Mouse (Mus musculus) thymus, postnatal 10 days (tissue): Measurements from ENCODE around the gene Tor1aip2.

Experiments
- DNase-seq, 2 experiments: peaks; one replicate each; pipeline ENCODE4 v3.0.0; 2021; ENCODE audit warnings: low spot score in 2 of 2

Gene Tor1aip2

DNA sequence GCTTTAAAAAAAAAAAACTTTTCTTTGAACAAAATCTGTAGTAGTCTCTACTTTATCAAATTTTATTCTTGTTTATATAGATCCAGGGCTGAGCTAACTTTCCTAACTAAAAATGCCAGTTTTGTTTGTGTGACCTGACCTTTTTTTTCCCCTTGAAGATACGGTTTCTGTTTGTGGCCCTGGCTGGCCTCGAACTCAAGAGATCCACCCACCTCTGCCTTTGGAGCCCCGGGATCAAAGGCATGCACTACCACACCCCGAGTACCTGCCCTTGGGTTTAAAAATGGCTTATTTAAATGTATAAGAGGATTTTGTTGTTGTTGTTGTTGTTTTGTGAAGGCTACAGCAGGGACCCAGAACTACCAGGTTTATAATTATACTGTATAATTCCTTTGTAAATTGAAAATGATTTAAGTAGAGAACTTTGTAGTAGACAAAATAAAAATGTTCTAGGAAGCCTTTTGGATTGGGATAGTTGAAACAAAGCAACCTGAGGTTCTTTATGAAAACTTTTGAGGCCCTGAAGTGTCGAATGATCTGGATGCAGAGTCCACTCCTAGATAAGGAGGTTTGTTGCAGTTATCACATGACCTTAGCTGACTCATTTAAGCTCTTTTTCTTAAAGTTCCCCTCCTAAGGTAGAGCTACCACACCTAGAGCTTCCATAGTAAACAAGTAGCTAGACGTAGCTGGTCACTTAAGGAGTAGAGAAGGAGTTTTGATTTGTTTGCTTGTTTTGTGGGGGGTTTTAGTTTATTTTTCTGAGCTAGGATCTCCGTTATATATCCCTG is 6.4 kb downstream of the Tor1aip2 start:
- no peak for DNase-seq

DNA sequence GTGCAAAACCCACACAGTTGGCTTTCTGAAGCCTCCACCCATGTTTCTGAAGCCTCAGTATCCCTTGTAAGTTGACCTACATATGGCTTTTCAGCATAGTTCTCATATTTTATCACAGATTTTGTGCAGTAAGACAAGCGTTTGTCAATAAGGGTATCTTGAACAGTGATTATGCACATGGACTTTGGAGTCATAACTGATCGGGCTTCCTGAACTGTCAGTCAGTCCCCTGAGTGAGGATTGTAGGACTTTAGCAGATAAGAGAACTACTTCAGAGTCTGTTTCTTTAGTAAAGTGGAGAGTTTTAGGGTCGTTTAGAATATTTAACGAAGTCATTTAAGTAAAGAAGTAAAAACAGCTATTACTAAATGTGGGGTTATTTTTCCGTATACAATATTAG is 7.3 kb downstream of the Tor1aip2 start:
- no peak for DNase-seq

DNA sequence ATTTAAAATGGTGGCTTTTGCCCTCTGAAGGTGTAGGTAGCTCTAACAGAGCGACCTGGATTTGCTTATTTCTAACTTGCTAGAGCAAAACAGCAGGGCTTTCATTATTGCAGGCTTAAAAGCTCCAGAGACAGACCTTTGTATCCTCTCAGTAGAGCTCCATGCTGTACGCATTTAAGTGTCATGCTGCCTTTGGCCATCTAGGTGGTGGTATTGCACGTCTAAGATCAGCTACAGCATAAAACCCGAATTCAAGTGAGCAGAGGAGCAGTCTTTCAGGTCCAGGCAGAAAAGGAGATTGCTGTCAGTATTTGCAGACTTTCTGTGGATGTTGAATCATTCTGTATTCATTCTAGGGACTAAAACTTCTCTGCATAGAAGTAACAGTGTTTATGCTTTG is 7.8 kb downstream of the Tor1aip2 start:
- DNase-seq = peak; percentile 36 to 48

GRCm38 (mm10) chr1:156044211-156044611 is 9.0 kb downstream of the Tor1aip2 start:
- no peak for DNase-seq

- no peak for DNase-seq
Measured at GRCm38 (mm10) chr1:156046688-156047087, 11.5 kb downstream of the Tor1aip2 start.

DNA sequence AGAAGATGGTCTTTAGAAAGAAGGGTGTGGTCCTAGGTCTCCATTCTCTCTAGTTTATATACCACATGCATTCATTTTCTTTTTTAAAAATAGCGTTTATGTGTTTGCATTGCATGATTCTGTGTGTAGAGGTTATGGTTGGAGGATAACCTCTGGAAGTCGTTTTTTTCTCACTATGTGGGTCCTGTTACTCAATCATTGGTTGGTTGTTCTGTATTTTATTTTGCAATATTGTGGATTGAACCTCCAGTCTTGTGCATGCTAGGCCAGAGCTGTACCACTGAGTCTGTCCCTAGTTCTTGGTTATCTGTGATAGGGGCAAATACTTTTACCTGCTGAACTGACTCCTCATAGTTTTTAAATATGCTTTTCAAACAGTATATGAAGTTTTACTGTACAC is 23.0 kb downstream of the Tor1aip2 start:
- DNase-seq = no peak

DNA sequence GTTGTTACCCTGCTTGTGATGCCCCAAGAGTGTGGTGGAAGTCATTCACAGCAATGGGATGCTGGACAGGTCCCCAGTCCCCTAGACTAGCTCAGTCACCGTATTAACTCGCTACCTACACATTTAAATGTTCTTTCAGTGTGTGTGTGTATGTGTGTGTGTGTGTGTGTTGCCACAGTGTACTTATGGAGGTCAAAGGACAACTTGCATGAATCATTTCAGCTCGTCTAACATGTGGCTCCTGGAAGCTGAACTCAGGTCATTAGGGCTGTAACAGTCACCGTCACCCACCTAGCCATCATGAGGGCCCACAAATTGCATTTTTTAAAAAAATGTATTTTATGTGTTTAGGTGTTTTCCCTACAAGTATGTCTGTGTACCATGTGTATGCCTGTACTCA is 27.0 kb downstream of the Tor1aip2 start:
- DNase-seq = no peak

- DNase-seq = no peak
Measured at GRCm38 (mm10) chr1:156066133-156066532, 30.9 kb downstream of the Tor1aip2 start.

GRCm38 (mm10) chr1:156070106-156070505 is 34.9 kb downstream of the Tor1aip2 start:
- DNase-seq = no peak

DNA sequence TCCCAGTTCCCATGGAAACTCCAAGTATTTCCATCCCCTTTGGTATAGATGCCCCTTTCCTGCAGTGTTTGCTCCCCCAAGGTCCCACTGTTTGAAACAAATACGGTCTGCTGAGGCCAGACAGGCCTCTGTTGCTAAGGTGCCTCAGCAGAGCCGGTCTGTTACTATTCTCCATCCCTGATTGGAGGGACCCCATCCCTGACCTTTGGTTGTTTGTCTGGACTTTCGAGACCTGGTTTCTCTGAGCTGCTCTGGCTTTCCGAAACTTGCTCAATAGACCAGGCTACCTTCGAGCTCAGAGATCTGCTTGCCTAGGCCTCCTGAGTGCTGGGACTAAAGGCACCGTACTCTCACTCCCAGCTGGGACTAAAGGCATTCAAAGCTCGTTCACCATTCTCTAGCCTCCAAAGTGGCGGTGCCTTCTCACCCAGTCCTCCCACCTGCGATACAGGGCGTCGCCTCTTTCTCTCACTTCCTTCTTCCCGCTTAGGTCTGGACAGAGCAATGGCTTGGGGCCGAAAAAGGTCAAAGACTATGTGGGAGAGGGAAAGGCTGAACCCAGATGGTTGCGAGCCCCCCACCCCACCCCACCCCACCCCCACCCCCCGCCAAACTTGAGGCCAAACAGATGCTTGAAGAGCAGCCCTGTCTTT is 38.1 kb downstream of the Tor1aip2 start:
- no peak for DNase-seq

DNA sequence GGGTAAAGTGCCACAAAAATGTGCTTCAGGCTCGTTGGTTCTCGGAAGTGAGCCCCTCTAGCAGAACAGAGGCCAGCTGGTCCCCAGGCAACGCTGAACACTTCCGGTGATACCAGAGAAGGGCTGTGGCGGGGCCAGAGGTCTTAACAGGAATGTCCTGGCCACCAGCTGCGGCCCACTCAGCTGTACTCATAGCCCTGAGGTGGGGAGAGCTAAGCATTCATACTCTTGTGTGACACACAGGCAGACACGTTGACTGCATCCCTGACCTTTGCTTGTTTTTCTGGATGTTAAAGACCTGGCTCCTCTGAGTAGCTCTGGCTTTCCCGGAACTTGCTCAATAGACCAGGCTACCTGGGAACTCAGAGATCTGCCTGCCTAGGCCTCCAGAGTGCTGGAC is 39.4 kb downstream of the Tor1aip2 start:
- DNase-seq = no peak

GRCm38 (mm10) chr1:156076474-156076873 is 41.3 kb downstream of the Tor1aip2 start:
- DNase-seq = peak; percentile 58

DNA sequence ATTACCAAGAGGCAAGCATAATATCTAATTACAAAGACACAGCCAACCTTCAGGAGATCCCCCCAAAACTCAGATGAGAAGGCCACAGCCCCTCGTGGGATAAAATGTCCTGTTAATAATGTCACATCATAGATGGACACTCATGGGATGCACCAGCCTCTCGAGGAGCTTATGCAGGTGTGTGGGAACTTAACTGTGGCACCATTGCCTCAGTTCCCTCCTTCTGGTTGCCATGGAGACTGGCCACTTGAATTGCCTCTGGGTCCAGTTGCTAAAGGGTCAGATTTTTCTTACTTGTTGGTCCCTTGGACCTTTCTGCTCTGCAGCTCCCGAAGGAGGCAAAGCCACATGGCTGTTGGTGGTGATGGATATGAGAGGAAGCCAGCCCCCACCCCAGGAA is 42.5 kb downstream of the Tor1aip2 start:
- DNase-seq = no peak

DNA sequence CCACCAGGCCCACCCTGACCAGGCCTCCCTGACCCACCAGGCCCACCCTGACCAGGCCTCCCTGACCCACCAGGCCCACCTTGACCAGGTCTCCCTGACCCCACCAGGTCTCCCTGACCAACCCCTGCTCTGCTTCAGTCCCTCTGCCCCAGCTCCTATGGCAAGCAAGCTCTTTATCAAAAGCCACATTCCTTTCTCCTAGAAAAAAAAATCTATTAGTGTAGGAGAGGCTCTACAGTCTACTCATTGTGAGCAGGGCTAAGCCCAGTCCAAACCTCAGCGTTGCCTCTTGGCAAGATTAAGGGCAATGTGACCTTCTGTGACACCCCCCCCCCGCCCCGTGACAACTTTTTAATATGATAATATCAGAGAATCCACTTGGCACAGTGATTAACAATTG is 49.4 kb downstream of the Tor1aip2 start:
- DNase-seq = no peak

GRCm38 (mm10) chr1:156085770-156086169 is 50.6 kb downstream of the Tor1aip2 start:
- peak in 1 of 2 experiments; percentile 50 for DNase-seq

GRCm38 (mm10) chr1:156087586-156087985 is 52.4 kb downstream of the Tor1aip2 start:
- peak; percentile 28 to 35 for DNase-seq

DNA sequence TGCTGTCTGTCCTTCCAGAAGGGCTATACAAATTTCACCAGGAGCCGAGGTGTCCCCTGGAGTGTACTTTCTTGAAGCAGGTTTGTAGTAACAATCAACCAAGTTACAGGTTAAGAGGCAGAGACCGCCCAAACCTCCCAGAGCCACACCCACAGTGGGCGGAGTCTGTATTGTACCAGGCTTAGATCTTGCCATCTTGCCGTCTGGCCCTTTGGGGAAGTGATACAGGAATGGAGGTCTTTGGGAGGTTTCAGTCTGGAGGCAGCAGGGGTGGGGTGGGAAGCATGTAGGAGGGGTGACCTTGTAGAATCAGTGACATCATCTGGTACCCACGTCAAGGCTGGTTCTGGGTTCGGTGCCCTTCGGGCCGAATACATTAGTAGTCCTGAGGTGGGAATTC is 54.4 kb downstream of the Tor1aip2 start:
- no peak for DNase-seq

- no peak for DNase-seq
Measured at GRCm38 (mm10) chr1:156090042-156090441, 54.8 kb downstream of the Tor1aip2 start.

DNA sequence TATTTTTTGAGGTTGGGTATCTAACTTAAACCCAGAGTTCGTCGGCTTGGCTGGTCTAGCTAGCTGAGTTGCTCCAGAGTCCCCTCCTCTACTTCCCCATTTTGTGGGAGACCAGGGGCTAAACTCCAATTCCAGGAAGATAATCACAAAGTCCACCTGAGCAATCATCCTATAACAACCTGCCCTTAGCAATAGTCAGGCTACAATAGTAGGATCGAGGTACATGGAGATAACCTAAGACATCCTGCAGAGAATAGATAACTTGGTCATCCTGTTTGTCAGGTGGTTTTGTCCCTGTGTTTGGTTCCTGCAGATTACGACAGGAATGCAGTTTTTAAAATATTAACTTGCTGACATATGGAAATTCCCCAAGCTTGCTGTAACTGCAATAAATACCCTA is 56.6 kb downstream of the Tor1aip2 start:
- no peak for DNase-seq

DNA sequence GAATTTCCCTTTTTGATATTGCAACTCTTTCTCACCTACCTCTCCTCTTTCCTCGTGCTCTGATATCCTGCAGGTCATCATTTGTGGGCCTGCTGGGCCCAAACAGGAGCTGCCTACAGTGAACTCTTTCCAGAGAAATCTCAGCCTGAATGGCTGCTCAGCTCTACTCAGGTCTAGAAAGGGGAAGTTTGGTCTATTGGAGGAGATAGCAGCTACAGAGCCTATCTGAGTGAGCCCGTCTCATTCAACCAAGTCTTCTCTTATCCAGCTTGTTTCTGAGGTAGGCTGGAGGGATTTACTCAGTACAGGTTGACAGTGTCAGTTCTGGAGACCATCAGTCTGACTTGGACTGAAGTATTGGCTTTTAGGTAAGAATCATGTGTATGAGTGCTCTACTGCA is 68.6 kb downstream of the Tor1aip2 start:
- DNase-seq = no peak

DNA sequence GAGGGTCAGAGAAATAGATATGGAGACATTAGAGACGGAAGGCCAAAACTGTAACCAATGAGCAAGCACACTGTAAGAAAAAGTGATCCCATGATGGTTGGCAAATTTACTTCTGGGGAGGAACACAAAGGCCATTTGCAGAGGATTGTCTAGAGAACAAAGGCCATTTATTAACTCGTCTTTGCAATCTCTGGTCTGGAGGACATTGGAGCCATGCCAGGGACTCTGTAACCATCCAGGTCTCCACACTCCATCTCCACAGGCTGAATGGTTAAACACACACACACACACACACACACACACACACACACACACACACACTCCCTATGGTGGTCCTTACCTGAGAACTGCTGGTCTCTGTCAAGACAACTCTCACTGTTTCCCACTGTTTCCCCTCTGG is 70.2 kb downstream of the Tor1aip2 start:
- no peak for DNase-seq

GRCm38 (mm10) chr1:156107424-156107823 is 72.2 kb downstream of the Tor1aip2 start:
- DNase-seq = no peak

DNA sequence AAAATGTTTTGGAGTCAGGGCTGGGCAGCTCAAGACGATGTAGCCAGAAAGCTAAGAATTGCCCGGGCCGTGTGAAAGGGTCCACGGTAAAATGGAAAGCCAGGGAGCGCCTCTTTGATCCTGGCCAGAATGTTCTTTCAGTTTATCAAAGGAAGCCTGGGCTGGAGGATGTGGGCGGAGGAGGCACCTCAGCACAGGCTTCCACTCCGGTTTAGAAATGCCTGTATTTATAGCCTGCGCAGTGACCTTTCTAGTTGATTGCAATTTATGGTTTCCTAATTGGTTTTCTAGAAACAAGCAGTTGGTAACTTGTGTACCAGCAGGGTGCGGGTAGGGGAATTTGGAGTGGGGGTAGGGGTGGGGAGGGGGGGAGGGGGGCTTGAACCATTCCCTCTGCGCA is 73.2 kb downstream of the Tor1aip2 start:
- no peak for DNase-seq
